Mouse (Mus musculus): ENCODE measurements at regions not wholly inside any gene's neighbourhood (a gene's known extent, or its start where the extent isn't known, plus 50 kb on each side); places are given as distances from the start of the nearest gene placed in this dataset.

GRCm38 (mm10) chr16:50081511-50081910, 281.2 kb downstream of the Cd47 start:
- no peak for DNase-seq (ENCODE audit: extremely low spot score, low spot score)

DNA sequence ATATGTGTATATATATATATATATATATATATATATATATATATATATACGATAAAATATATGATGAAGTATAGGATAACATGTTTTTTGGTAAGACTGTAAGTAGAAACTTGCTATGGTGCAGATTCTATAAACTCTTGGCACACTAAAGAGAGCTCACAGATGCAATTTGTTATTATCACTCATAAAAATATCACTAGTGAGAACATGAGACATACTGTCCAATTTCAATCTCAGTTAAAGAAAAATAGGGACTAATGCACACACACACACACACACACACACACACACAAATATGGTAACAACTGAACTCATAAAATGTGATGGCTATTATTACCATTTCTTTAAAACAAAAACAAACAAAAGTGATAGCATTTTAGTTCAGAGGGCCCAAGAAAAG, 292.0 kb downstream of the Cd47 start:
- DNase-seq (ENCODE audit: extremely low spot score, low spot score): no peak

GRCm38 (mm10) chr16:50092780-50093179, 292.4 kb downstream of the Cd47 start:
- DNase-seq (ENCODE audit: extremely low spot score, low spot score): no peak

DNA sequence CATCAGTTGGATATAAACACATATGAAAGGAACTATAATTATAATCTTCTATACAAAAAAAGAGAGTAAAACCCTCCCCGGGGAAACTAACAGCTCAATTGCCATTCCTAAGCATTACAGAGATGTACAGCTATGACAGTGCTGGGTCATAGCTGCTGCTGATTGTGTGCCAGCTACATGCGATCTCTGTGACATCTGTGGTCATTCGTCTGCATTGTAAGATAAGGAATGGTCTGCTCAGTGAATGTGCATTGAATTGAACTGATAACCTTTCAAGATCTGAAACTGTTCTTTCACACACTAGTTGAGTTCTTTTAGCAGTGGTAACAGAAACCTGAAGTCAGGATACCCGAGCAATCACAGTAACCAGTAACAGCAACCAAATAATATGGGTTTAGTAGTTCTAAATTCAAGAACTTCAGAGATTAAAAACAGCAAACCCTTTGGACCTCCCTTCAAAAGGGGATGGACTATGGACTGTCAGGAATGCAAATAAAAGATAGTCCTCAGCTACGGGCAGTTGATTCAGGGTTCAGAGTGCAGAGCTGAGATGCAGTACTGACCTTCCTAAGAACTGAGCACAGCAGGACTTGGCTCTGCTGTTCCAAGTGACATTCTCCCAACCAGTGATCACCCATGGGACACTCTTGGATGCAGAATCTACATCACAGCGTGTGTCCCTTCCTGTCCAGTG, 295.7 kb downstream of the Cd47 start:
- no peak for DNase-seq (ENCODE audit: extremely low spot score, low spot score)

- no peak for DNase-seq (ENCODE audit: extremely low spot score, low spot score)
These were observed 296.2 kb downstream of the Cd47 start for GRCm38 (mm10) chr16:50096563-50096962.

DNA sequence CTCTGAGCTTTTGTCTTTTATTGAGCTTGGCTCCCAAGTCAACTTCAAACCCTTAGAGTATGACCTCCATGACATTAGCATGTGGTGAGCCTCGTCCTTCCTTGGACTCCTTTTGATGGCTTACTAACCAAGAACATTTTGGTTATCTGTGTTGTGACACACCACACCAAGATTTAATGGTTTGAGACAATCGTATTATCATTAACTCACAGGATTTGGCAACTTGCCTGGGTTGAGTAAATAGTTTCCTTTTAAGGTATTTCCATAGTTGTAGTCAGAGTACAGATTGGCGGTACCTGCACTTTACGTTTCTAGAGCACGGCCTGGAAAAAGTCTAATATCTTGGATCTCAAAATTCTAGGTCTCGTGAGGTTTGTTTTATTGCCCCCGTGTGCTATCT, 303.0 kb downstream of the Cd47 start:
- DNase-seq (ENCODE audit: extremely low spot score, low spot score): no peak

DNA sequence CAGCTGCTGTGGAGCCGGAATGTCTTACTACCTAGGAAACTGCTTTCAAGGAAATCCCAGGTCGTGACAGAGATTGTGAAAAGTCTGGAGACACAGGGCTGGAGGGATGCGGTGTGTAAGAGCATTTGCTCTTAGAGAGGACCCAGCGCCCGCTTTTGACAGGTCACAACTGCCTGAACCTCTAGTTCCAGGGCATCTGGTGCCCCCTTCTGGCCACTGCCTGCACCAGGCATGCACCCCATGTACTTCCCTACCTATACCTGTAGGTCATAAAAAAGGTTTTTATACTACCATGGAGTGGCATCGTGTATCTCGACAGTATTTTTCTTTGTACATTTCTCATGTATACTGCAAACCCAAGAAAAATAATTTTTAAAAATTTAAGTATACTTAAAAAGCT, 314.0 kb downstream of the Bbx start:
- DNase-seq (ENCODE audit: extremely low spot score, low spot score): no peak

DNA sequence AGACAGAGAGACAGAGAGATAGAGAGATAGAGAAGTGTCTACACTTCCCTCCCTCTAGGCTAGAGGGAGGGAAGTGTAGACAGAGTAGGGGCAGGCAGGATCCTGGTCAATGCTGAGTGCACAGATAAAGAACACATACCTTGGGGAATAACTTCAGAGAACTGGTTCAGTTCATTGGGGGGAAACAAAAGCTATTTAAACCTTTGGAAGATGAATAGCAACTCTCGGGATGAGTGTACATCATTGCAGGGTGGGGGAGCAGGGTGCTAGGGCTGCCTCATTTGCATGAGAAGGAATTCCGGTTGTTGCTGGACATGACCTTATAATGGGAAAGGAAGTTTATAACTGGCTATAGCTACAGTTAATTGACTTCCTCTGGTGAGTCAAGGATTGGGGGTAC, 309.7 kb downstream of the Bbx start:
- no peak for DNase-seq (ENCODE audit: extremely low spot score, low spot score)

DNA sequence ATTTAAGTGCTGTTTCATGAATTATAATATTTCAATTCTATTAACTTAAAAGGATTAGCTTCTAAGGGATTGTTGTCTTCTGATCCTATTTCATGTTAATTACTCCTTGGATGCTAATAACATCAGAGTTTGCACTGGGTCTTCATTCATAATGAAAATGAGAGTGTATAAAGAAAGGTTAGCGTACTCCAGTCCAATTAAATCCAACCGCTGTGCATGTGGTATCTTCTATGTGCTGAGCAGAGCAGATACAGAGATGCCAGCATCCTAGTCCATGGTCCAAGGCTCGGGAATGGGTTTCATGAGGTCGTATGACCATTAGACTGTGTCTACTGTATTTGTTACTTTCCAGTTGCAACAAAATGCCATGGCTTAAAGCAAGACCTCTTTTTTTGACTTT, 307.5 kb downstream of the Bbx start:
- no peak for DNase-seq (ENCODE audit: extremely low spot score, low spot score)

DNA sequence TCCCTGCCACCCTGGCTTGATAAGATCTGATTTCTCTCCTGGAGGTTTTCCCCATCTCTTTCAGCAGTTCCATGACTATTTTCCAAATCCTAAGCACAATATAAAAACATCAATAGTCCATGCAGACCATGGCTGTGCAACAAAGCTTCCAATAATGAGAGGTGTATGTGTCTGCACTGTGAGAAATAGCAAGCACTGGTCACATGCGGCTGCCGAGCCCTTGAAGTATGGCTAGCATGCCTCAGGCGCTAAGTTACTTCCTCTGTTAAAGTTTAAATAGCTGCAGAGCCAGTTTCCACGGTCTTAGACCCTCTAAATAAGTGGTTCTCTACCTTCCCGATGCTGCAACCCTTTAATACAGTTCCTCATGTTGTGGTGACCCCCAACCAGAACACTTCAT, 306.6 kb downstream of the Bbx start:
- no peak for DNase-seq (ENCODE audit: extremely low spot score, low spot score)

- no peak for DNase-seq (ENCODE audit: extremely low spot score, low spot score)
These were observed 300.8 kb downstream of the Bbx start for GRCm38 (mm10) chr16:50131406-50131805.

Data from neural tube, embryonic 10.5 days (tissue).